Mouse (Mus musculus) kidney, adult 18-20 months (tissue): ENCODE data around the gene Erp27.
"Not testable (repeated sequence)": the region's sequence is repeated elsewhere in the genome, so short reads cannot be mapped to it uniquely, and the experiment has no call there.

ENCODE experiments used
- DNase-seq: peaks from one replicate; pipeline ENCODE4 v3.0.0; 2021

The Erp27 gene

DNA sequence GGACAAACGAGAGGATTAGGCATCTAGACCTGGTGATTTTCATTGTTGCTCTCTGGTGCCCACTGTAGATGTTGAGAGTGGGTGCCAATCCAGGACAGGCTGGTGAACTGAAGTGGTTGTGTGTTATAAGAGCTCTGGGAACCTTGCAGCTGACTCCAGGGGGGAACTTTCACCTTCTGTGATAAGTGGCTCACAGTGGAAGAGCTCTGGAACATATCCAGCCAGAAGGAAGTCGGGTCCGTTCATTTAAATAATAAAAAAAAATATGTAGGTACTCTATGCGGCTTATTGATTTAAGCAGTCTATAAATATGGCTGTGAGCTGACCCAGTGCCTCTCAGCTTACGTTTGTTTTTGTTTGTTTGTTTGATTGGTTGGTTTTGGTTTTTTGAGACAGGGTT is at the start of gene Erp27:
Gene Erp27 (minus strand): TSS at position 101 of the 400 bp plus-strand sequence.
- no peak for DNase-seq

DNA sequence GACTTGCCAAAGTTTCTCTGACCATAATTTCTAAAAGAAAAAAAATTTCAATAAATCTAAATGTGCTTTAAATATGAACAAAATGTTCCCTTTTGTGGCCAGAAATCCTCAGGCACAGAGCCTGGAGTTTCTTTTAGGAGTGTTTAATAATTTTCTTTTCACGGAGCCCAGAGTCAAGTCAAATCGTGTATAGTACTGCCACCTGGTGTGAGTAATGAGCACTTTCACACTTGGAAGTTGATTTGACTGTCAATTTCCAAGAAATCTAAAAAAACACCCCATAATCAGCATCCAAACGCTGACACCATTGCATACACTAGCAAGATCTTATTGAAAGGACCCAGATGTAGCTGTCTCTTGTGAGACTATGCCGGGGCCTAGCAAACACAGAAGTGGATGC is 46.9 kb upstream of the Erp27 start:
- not testable (repeated sequence) for DNase-seq

DNA sequence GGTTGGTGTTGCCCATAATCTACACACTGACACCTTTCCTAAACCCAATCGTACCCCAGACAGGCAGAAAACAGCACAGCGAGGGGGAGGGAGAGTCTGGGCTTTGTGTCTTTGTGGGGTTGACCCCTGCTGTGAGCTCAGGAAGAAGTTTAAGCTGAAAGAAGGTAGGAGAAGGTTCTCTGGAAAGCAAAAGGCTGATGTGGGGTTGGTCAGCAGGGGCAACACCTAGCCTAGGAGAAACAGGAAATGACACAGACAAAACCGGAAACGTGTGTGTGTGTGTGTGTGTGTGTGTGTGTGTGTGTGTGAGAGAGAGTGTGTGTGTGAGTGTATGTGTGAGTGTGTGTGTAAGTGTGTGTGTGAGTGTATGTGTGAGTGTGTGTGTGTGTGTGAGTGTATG is 45.5 kb upstream of the Erp27 start:
- no peak for DNase-seq

DNA sequence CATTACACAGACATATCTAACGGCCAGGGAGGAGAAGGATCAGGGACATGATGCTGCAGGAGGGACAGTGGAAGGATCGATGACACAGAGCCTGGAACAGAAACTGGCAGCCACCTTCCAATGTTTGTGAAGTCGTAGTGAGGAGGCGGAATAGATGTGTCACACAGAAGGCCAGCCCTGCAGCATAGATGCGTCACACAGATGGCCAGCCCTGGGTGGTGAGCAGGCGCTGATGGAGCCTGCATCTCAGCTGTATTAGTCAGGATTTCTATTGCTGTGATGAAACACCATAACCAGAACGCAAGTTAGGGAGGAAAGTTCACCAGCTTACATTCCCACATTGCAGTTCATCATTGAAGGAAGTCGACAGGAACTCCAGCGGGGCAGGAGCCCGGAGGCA is 43.9 kb upstream of the Erp27 start:
- DNase-seq, result no peak

DNA sequence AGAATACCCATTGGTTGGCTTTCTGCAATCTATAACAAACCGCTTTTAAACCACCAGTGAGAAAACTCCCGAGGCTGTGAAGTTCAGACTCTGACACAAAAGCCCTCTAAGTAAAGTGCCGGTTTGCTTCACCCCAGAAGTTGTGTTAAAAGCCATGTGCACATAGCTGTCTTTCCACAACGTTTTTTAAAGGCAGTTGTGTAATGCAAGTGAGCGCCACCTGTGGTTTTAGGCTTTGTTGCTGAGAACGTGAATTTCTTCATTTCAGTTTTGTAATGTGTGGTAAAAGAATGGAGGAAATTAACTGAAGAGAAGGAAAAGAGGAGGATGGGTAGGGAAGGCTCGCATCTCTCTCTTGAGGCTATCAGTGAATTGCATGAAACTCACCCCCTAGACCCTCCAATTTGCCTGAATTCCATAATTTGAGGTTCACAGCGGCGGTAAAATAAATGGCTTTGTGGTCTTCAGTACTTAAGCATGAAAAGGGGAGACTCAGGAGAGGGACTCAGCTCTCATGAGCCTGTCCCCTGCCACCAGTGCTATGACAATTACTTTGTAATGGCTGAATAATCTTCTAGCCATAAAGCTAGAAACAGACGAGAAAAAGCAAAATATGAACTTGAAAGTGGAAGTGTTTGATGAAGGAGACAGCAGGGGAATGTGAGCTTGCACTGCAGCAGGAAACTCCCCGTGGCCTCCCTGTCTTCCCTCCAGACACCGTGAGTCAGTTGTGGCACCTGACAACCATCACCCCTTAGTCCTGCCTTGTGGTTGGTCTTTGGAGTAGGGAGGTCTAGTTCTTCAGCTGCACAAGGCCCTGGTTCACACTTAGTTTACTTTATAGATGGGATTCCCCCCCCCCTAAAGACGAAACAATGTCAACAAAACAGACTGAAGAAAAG is 42.9 kb upstream of the Erp27 start:
- no peak for DNase-seq

DNA sequence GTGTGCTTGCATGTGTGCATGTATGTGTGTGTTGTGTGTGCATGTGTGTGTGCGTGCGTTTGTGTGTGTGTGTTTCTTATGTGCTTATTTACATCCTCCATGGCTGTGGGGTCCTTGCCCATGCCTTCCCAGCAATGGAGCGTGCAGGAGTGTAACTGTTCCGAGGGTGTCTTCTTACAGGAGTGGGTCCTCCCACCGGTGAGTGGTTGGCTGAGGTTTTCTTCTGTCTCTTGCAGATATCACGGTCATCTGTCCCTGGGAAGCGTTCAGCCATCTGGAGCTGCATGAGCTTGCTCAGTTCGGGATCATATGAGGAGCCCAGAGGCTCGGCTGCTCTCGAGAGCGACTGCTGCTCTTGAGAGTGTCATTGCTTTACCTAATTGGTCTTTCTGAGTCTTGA is 41.0 kb upstream of the Erp27 start:
- DNase-seq, result no peak

DNA sequence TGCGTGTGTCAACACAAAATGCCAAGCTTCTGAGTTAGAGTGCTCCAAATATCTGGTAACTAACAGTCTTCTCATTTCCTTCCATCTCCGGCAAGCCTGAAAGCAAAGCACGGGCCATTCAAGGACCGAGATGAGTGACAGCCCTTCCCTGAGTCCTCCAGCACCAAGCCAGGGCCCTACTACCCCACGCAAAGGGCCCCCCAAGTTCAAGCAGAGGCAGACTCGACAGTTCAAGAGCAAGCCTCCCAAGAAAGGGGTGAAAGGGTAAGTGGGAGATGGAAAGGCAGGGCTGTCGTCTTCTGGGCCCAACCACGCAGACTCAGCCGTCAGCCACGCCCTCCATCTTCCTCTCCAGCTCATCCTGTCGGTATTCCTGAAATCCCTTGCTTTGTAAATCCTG is 37.2 kb upstream of the Erp27 start:
- DNase-seq, result no peak

DNA sequence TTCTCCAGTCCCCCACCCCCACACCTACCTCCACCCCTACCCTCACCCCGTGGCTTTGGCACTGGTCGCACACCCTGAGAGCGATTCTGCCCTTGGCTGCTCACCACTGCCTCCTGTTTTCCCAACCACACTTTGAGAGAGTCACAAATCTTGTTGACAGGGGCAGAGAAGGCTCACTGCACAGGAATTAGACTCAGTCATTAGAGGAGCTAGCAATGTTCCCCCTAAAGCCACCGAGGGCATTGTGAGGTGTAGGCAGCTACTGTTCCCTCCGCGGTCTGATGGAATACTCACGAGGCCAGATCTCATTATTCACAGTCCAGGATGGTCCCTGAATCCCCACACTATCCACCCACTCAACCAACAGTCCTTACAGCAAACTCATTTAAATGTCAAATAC is 35.1 kb upstream of the Erp27 start:
- DNase-seq, result no peak

DNA sequence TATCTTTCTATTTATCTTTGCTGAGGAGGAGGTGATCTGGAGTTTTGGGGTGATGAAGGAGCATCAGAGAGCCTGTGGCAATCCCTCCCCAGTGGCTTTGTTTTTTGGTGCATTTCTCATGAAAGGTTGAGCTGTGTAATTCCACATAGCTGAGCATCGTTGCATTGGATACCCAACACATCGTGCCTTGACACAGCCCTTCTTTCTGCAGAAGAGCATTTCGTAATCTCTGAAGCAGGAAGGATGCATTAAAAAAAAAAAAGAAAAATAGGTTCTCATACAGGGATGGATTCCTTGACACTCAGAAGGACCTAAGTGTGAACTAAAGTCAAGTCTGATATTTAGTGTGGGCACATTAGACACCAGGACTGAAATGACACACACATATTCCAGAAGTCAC is 33.3 kb upstream of the Erp27 start:
- DNase-seq, result no peak

DNA sequence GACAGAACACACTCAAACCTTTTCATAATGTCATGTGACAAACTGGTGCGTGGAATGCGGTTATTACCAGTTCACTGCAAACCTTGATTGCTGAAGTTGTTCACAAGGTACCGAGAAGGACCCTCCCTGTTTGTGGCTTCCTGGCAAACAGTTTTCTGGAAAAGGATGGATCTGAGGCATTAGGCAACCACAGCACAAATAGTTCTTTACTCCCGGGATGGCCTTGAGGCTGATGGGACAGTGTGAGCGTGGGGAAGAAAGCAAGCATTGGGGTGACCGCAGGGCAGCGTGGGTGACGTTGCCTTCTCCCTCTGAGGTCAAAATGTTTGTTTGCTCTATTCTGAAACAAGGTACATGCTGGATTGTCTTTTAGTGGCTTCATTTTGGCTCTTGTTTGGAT is 32.7 kb upstream of the Erp27 start:
- DNase-seq, result no peak

DNA sequence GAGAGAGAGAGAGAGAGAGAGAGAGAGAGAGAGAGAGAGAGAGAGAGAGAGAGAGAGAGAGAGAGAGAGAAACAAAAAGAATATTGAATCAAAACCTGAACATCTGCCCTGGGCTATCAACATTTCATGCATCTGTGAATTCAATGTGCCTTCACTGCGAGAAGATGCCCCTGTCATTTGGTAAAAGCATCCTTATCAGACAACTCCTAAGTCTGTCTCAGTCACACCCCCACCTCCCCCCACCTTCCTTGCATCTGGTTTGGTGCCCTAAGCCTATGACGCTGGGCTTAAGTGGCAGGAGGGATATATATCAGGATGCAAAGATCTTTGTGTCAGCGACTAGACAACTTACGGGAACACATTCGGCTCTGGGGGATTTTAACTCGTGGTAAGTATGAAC is 32.2 kb upstream of the Erp27 start:
- DNase-seq, result no peak

DNA sequence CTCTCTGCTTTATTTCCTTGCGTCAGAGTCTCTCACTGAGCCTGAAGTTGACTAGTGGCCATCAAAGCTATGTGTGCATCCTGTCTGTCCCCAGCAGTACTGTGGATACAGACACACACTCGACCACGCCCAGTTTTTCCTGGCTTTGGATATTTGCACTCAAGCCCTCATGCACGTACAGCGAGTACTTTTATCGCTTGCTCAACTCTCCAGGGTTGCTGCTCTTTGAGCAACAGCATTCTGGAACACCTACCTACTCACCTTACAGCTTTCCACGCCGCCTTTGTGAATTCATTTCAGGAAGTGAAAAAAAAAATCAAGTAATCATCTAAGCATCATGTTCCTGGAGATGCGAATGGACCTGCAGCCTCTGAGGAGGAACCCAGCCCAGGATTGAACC is 30.9 kb upstream of the Erp27 start:
- no peak for DNase-seq

DNA sequence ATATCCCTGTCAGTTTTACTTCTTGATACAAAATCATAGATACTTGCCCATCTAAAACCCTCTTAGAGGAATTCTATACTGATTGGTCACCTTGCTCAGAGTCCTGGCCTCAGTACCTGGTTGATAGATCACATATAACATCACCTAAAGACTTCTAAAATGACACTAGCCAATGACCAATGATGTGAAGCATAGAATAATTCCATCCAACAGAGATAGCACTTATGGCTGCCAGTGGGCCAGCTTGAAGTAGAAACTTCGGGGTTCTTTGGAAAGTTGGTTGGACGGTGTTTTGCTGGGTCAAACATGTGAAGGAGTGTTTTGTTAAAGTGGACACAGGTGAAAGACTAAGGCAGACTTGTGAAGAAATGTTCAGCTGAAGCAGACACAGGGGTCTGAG is 28.2 kb upstream of the Erp27 start:
- DNase-seq, result no peak

DNA sequence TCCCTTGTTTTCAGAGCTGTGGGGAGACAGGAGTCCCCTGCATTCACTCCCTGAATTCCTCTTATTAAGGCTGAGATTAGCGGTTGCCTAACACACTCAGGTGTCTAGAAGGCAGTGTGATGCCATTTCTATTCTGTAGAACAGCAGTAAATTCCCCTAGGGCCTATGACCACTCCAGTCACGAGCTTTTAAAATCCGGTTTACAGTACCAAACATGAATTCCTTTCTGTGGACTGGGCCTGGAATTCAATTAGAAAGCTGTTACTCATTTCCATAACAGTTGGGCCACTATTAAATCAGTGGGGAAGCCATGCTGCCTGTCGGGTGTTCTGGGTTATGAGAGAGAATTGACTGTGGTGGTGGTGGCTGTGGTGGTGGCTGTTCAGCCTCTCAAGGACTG is 25.7 kb upstream of the Erp27 start:
- DNase-seq, result no peak

DNA sequence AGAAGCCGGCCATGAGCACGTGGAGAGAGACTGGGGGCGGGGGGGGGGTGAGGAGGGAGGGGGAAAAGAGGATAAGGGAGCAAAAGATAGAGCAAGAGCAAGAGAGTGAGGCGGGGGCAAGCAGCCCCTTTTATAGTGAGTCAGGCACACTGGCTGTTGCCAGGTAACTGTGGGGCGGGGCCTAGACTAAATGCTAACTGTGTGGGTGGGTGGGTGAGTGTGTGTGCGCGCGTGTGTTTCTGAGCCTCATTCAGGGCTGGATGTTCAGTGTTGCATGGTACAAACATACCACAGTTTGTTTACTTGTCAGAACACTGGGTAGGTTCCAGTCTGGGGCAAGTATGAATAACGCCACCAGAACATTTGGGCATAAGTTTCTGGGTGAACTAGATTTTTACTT is 25.0 kb upstream of the Erp27 start:
- no peak for DNase-seq

DNA sequence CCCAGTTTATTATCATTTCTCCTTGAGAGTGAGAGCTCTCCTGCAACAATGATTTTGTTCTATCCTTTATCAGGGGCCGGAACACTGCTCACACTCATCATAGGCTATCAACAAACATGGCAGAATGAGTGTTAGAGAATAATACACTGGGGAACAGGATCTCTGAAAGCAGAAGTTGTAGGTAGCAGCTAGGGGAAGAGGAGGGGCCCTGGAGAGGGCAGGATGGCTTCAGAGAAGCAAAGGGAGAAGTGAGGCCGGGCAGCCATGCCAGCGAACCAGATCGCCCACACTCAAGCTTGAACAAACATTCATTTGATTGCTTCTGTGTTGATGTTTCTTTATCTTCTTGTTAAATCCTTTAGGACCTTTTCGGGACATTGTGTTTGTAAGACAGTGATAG is 24.3 kb upstream of the Erp27 start:
- DNase-seq, result no peak

DNA sequence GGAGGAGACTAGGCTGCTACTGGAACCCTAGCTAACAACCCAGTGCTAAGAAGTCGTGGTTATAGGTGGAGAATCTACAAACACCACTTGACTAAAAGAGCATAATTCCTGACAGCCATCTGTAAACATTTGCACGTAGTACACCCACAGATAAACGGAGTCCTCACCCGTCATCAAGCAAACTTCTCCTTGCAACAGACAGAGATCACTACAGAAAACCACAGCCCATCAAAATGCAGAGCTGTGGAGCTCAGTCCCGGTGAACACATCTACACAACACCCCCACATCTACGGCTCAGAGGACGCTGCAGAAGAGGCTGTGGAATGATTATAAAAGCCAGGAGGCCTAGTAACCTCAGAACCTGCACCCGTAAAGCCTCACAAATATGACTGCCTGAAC is 22.5 kb upstream of the Erp27 start:
- no peak for DNase-seq

DNA sequence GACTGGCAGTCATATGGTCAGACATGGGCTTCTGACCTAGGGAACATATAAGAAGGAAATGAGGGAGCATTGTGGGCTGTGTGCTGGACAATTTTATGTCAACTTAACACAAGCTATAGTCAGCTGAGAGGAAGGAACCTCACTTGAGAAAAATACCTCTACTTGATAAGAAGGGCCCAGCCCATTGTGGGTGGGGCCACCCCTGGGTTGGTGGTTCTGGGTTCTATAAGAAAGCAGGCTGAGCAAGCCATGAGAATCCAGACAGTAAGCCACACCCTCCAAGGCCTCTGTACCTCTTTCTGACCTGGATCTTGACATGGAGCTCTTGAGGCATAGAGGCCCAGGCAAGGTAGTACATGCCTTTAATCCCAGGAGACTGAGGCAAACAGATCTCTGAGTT is 21.4 kb upstream of the Erp27 start:
- no peak for DNase-seq

DNA sequence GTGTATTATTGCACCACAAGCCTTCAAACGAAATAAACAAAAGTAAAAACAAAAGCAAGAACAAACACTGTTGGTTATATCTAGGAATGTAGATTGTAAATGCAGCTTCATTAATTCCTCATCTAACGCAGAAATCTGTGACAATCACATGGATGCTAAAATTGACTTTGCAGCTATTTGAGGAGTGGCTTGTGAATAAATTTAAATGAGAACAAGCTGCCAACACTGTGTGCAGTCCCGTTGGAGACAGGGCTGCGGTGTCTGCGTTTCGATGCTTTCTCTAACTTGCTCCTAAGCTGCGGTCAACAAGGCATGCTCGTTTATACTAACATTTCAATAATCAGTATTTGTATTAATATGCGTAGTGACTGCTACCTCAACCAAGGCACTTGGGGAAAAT is 20.3 kb upstream of the Erp27 start:
- no peak for DNase-seq

DNA sequence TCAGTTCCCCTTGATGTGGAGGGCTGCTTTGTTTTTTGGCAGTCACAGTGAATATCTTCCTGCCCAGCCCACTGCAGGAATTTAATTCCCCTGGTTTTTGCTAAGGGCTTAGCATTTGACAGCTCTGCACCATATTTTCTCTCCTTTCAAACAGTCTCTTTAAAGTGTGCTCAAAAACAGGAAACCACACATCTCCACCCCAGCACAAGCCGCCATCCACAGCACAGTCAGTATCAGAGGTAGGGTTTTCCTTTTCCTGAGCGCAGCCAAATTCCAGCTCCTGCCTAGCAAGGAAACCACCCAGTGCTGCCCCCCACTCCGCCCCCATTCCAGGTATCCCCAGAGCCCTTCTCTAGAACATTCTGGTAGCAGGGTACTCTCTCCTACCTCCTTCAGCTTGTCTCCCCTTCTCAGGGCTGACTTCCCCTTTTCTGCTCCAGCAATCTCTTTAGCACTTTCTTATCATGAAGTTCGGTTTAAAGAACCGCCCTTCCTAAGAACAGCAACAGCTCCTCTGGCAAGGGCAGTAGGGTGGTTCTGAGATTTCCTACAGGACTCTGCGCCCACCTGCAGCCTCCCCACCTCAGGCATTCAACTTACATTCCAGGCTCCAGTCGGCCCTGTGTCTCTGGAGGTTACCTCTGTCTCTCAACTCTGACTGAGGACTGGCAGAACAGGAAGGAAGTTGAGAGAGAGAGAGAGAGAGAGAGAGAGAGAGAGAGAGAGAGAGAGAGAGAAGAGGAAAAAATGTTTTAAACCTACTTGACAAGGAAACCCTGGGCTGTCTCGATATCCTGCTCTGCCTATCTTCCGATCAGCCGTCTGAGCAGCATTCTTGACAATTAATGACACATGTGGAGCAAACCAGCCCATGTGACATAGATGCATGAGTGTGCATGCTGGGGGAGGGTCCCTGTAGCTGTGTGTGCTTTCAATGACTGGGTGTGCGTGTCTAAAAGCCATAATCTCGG is 19.4 kb upstream of the Erp27 start, which contains the start of gene Arhgdib:
Gene Arhgdib (minus strand): TSS at position 849 of the 971 bp plus-strand sequence.
- peak; percentile 52 for DNase-seq

DNA sequence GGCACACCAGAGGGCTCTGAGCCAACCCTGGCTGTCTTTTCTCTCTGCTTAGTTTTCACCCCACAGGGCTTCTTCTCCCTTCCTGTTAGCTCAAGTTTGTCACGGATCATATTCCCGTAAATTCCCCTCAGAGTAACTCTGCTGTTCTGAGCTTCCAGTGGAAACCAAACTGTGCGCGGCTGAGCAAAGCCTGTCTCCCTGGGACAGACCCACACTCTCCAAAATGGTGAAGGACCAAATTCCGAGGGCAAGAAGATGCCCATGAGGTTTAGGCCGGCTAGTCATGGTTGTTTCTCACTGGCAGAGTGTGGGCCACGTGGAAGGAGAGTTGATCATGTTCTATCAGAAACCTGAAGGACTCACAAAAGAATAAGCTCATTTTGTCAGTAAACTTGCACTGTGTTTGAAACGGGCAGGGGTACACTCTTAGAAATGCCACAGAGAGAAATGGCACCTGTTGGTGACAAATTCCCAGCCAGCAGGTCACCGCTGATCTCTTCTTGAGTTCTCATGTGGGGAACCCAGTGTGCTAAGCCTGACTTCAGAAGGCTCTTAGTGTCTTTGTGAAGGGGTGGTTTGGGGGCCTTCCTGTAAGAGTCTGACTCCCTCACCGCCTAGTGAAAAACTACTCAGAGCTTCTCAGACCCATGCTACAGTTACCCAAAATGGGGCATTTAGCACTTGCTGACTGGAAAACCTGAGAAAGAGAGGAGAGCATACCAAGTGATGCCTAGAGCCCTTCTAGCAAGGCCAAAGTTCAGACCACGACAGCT is 18.4 kb upstream of the Erp27 start:
- DNase-seq, result no peak

DNA sequence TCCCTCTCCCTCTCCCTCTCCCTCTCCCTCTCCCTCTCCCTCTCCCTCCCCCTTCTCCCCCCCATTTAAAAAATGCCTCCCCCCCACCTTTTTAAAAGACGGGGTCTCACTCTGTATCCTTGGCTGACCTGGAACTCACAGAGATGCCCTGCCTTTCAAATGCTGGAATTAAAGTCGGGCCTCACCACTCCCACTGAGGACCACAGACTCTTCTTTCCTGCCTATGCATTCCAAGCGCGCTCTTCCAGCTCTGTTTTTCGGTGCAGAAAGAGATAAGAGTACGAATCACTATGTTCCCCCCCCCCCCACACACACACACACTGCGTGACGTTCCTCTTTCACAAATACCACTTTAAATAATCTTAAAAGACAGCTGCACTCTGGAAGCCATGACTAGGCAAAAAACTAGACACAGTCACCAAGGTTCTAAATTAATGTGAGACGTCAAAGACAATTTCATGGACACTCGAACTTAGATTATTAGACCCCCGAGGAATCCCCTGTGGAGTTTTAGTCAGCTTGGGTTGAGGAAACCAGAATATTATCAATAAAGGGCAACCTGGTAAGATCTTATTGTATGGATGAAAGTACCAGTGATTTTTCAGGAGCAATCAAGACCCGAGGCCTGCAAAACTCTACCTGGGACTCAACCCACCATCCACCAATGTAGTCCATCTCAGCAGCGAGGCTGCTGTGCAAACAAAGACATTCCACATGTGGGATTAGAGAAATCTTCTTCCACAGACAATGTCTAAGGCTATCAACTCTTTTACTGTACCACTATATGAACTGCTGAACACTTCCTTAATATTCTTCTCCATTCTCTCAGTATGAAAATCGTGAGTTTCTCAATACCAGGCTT is 17.6 kb upstream of the Erp27 start:
- no peak for DNase-seq
